Mouse (Mus musculus) hindbrain, embryonic 16.5 days (tissue): ENCODE results near the gene Tfip11. TPM values are rescaled to one million over a fixed set of nuclear protein-coding genes. Genes with fewer than 3 reads are reported as not detected.

Experiments
- ATAC-seq: fragments of 200-750 bp; cut with Nextera tagmentation; 2 replicates; pipeline ENCODE4 v1.8.0; 2017; ENCODE audit warnings: moderate TSS enrichment, moderate library complexity
- H3K27ac ChIP-seq: fragments of 300-500 bp; sonication (generic); 2 replicates; pipeline ENCODE4 v1.5.1; 2014; ENCODE audit warnings: low read depth, mild to moderate bottlenecking, control low read depth, low read length, moderate library complexity
- H3K27me3 ChIP-seq: fragments of 300-500 bp; sonication (generic); replicated peaks from 2 replicates; pipeline ENCODE4 v1.6.1; 2014; ENCODE audit warnings: low read length; ENCODE audit not compliant: control insufficient read depth, insufficient read depth
- H3K36me3 ChIP-seq: fragments of 300-500 bp; sonication (generic); 2 replicates; pipeline ENCODE4 v1.6.1; 2014; ENCODE audit warnings: mild to moderate bottlenecking, low read length, moderate library complexity, mixed read lengths; ENCODE audit not compliant: control insufficient read depth, insufficient read depth
- H3K4me1 ChIP-seq: fragments of 300-500 bp; sonication (generic); 2 replicates; pipeline ENCODE4 v1.6.1; 2014; ENCODE audit warnings: low read depth, low read length; ENCODE audit not compliant: control insufficient read depth, insufficient read depth
- H3K4me2 ChIP-seq: fragments of 300-500 bp; sonication (generic); 2 replicates; pipeline ENCODE4 v1.6.1; 2014; ENCODE audit warnings: mild to moderate bottlenecking, low read length, control low read depth, moderate library complexity
- H3K4me3 ChIP-seq: fragments of 300-500 bp; sonication (generic); 2 replicates; pipeline ENCODE4 v1.5.1; 2014; ENCODE audit warnings: mild to moderate bottlenecking, low read length, control low read depth, moderate library complexity
- H3K9ac ChIP-seq: fragments of 300-500 bp; sonication (generic); 2 replicates; pipeline ENCODE4 v1.6.1; 2014; ENCODE audit warnings: low read depth, mild to moderate bottlenecking, control low read depth, low read length, moderate library complexity
- H3K9me3 ChIP-seq: fragments of 300-500 bp; sonication (generic); 2 replicates; pipeline ENCODE4 v1.6.1; 2014; ENCODE audit warnings: mild to moderate bottlenecking, low read length, moderate library complexity; ENCODE audit not compliant: control insufficient read depth
- WGBS: fragments of 180-500 bp; shearing (Covaris S2); extraction: QIAGEN DNeasy Blood & Tissue Kit; methylation state at CpG from one replicate; pipeline ENCODE4 v1.1.7; 2014; 5-methylcytosine and 5-hydroxymethylcytosine counted together
- polyA plus RNA-seq: library from polyadenylated mRNA; unstranded; fragments of >200 nt; fragmentation: Nextera tagmentation; extraction: Ambion mirVana; gene quantifications from 2 replicates; pipeline ENCODE4 v1.2.1, GENCODE M21; 2015

The Tfip11 gene
- polyA plus RNA-seq, 1 experiment from 2014 or later, result 31.9 TPM

DNA sequence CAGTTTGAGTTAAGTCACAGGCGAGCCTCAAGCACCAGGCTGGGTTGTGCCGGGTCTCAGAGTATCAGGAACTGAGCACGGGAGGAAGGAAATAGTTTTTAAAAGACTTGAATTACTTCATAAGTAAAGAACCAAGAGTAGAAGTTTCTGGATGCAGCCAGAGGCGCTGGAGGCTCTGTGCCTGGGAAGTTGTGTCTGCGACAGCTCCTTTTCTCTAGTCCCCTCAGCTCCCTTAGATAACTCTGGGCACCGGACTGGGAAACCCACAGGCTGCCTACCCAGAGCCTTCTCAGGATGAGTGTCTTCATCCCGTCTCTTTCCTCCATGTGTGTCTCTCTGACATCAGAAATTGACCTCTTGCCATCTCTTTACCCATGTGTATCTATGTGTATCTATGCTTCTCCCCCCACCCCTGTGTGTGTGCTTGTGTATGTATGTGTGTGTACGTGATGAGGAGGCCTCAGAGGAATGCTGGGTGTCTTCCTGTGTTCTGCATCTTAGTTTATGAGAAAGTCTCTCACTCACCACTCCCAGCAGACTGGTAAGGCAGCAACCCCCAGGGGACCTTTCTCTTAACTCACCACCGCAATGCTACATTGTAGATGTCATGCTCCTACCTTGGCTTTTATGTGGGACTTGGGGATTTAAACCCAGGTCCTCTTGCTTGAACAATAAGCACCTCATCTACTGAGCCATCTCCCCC is 43.2 kb upstream of the Tfip11 start:
- no peak for ATAC-seq
- Histone ChIP-seq H3K27ac (no peak overlapping the region), H3K4me2 (no peak overlapping the region), H3K4me3 (no peak overlapping the region), H3K4me1 (peaks cover 9% of the 10 kb centered on the region; the same call in 1 of the 2 replicates), H3K27me3 (no peaks in the 10 kb centered on the region), H3K9ac (no peak overlapping the region), H3K36me3 (no peaks in the 10 kb centered on the region), H3K9me3 (no peaks in the 10 kb centered on the region)
- WGBS, result 80% methylated on average over 9 of the region's 9 CpGs

DNA sequence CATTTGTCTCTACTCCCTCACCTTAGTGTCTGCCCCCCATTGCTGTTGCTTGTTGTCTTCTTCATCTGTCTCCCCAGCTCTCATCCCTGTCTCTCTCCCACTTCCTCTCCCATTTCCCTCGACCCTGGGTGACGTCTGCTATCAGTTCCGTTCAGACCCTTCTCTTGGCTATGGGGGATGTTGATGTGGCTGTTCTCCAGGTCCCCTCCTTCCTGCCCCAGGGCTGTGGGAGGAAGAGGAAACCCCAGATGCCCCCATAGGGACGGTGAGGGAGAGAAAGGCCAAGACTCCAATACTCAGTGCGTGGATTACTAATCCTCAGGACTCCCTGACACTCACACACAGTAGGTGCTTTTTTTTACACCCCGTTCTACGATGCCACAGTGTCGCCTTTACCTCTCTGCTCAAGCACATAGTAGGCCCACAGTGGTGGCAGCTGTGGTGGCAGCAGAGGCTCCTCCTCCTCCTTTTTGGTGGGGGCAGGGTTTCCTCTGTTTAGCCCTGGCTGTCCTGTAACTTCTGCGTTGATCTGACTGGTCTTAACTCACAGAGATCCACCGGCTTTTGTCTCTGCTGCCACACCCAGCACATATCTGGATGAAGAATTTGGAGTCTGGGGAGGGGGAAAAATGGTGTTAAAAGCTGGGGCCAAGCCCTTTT is 42.5 kb upstream of the Tfip11 start:
- no peaks in the 10 kb centered on the region for H3K27me3 ChIP-seq
- no peaks in the 10 kb centered on the region for H3K9me3 ChIP-seq
- H3K27ac ChIP-seq, result no peak overlapping the region
- no peak for ATAC-seq
- no peak overlapping the region for H3K4me3 ChIP-seq
- no peak overlapping the region for H3K4me2 ChIP-seq
- H3K36me3 ChIP-seq, result no peaks in the 10 kb centered on the region
- no peak overlapping the region for H3K9ac ChIP-seq
- peaks cover 6% of the 10 kb centered on the region; the same call in 1 of the 2 replicates for H3K4me1 ChIP-seq
- 74% methylated on average over 10 of the region's 10 CpGs for WGBS

- Histone ChIP-seq H3K4me1 (peaks cover 6% of the 10 kb centered on the region; the same call in 1 of the 2 replicates), H3K36me3 (no peaks in the 10 kb centered on the region), H3K9ac (no peak overlapping the region), H3K27ac (no peak overlapping the region), H3K9me3 (no peaks in the 10 kb centered on the region), H3K4me3 (no peak overlapping the region), H3K4me2 (no peak overlapping the region), H3K27me3 (no peaks in the 10 kb centered on the region)
- ATAC-seq, result no peak
- WGBS, result 80% methylated on average over 7 of the region's 7 CpGs
Observed at GRCm38 (mm10) chr5:112284203-112284582, 42.0 kb upstream of the Tfip11 start.

DNA sequence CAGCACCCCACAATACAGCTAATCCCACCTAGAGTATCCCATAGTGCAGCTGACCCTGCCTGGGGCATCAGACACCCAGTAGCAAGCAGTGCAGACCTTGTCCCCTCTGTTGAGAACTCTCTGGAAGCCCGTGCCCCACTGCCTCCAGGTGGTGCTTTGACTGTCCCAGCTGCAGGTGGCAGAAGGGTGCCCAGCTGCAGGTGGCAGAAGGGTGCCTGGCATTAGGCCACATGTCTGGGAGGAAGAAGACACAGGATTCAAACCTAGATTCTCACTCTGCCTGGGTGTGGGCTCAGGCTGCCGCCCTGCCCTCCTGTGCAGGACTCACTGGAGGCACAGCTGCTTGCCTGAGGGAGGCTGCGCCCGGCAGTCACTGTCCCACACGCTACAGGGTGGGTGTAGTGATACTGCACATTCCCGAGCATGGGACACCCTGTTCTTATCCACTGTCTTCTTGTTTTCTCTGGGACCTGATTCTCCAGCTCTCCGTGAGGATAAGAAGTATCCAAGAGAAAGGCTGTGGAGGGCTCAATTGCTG is 40.5 kb upstream of the Tfip11 start:
- H3K9ac ChIP-seq, result no peak overlapping the region
- H3K27ac ChIP-seq, result no peak overlapping the region
- no peaks in the 10 kb centered on the region for H3K36me3 ChIP-seq
- H3K4me2 ChIP-seq, result no peak overlapping the region
- ATAC-seq, result no peak
- 0 out of 2 replicates have a peak, but pooled peaks cover 2% of the 10 kb centered on the region for H3K4me1 ChIP-seq
- H3K9me3 ChIP-seq, result no peaks in the 10 kb centered on the region
- WGBS, result 90% methylated on average over 7 of the region's 7 CpGs
- no peak overlapping the region for H3K4me3 ChIP-seq
- H3K27me3 ChIP-seq, result no peaks in the 10 kb centered on the region

DNA sequence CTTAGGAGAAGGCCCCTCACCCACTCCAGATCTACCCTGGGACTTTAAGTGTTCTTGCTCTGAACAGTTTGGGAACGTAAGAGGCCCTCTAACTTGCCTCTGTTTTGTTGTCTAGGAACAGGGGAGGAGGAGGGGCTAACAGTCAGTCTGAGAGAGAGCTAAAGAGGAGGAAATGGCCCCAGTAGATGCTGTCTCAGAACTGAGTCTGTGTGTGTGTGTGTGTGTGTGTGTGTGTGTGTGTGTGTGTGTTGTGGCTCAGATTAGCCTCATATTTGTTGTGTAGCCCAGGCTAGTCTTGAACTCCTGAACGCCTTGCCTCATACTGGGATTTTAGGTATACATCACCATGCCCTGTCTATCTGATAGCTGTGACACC is 39.6 kb upstream of the Tfip11 start:
- Histone ChIP-seq H3K4me3 (no peak overlapping the region), H3K27ac (no peak overlapping the region), H3K9me3 (no peaks in the 10 kb centered on the region), H3K36me3 (no peaks in the 10 kb centered on the region), H3K4me2 (no peak overlapping the region), H3K4me1 (0 out of 2 replicates have a peak, but pooled peaks cover 2% of the 10 kb centered on the region), H3K27me3 (no peaks in the 10 kb centered on the region), H3K9ac (no peak overlapping the region)
- WGBS, result 86% methylated on average over 2 of the region's 2 CpGs
- no peak for ATAC-seq

- H3K9ac ChIP-seq, result no peak overlapping the region
- 0 out of 2 replicates have a peak, but pooled peaks cover 2% of the 10 kb centered on the region for H3K4me1 ChIP-seq
- H3K36me3 ChIP-seq, result no peaks in the 10 kb centered on the region
- H3K27ac ChIP-seq, result no peak overlapping the region
- H3K4me3 ChIP-seq, result no peak overlapping the region
- ATAC-seq, result no peak
- 86% methylated on average over 11 of the region's 11 CpGs for WGBS
- no peaks in the 10 kb centered on the region for H3K9me3 ChIP-seq
- H3K4me2 ChIP-seq, result no peak overlapping the region
- no peaks in the 10 kb centered on the region for H3K27me3 ChIP-seq
Observed at GRCm38 (mm10) chr5:112286984-112287641, 39.0 kb upstream of the Tfip11 start.

DNA sequence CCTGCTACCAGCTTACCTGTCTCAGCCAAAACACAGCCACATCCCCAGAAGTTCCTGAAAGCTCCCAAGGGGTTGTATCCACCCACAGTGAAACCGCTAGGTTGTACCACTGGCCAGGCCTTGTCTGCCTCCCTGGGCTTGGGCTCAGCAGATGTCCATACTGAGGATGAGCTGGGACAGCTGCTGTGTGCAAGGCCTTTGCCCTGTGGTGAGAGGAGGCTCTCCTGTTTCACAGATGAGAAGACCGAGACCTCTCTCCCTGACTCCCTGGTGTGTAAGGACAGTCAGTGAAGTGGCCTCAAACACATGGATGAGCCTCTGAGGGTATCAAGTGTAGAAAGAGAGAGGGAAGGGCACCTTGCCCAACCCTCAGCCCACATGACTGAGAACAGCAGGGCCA is 38.5 kb upstream of the Tfip11 start:
- Histone ChIP-seq H3K4me3 (no peak overlapping the region), H3K4me1 (no peaks in the 10 kb centered on the region), H3K27ac (no peak overlapping the region), H3K4me2 (no peak overlapping the region), H3K27me3 (no peaks in the 10 kb centered on the region), H3K36me3 (no peaks in the 10 kb centered on the region), H3K9me3 (no peaks in the 10 kb centered on the region), H3K9ac (no peak overlapping the region)
- ATAC-seq, result no peak
- WGBS, result 95% methylated on average over 2 of the region's 2 CpGs

DNA sequence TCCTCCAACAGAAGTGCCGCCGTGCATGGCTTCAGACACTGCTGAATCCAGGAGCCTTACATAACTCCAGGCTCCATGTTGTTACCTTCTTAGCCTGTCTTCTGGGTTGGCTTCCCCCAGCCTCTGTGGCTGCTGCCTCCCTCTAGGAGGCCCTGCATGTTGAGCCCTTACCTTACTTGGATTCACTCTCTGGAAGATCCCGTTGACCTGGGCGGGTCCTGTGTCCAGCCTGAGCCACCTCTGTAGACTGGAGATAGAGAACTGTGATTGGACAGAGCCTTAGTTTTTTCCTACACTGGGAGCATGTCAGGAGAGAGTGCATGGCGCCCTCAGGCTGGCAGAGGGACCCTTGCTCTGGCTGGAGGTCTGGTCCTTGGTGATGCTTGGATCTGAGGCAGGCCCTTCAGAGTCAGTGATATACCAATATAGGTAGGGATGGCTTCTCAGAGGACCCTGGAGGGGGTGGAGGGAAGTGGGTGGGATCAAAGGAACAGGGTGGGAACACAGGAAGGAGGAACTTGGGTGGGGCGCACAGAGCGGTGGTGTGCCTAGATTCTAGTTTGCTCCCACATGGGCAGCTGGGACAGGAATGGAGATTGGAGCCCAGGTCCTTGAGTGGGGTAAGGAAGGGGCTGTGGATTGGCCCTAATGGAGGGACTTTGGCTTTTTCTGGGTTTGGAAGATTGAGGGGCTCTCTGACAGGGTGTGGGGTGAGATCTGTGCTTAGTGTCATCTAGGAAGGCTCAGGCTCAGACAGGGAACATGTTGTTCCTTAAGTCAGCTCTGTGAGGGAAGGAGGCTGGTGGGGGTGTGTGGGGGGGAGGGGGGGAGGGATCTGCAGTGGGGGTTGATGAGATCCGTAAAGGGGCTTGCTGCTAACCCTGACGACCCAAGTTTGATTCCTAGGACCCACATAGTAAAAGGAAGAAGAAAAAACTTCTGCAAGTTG is 37.7 kb upstream of the Tfip11 start:
- no peaks in the 10 kb centered on the region for H3K4me1 ChIP-seq
- WGBS, result 83% methylated on average over 9 of the region's 9 CpGs
- no peaks in the 10 kb centered on the region for H3K9me3 ChIP-seq
- ATAC-seq, result no peak
- H3K4me3 ChIP-seq, result no peak overlapping the region
- H3K27me3 ChIP-seq, result no peaks in the 10 kb centered on the region
- H3K4me2 ChIP-seq, result no peak overlapping the region
- H3K36me3 ChIP-seq, result no peaks in the 10 kb centered on the region
- no peak overlapping the region for H3K27ac ChIP-seq
- no peak overlapping the region for H3K9ac ChIP-seq
